Mouse (Mus musculus) mature B cell (primary cell): ENCODE results near the gene Spop.

Experiments
- in situ Hi-C: fragments of 300-500 bp; cut with MboI; formaldehyde crosslinking; loops from 2 replicates; pipeline ENCODE4 v1.14.3; 2019

Gene Spop

DNA sequence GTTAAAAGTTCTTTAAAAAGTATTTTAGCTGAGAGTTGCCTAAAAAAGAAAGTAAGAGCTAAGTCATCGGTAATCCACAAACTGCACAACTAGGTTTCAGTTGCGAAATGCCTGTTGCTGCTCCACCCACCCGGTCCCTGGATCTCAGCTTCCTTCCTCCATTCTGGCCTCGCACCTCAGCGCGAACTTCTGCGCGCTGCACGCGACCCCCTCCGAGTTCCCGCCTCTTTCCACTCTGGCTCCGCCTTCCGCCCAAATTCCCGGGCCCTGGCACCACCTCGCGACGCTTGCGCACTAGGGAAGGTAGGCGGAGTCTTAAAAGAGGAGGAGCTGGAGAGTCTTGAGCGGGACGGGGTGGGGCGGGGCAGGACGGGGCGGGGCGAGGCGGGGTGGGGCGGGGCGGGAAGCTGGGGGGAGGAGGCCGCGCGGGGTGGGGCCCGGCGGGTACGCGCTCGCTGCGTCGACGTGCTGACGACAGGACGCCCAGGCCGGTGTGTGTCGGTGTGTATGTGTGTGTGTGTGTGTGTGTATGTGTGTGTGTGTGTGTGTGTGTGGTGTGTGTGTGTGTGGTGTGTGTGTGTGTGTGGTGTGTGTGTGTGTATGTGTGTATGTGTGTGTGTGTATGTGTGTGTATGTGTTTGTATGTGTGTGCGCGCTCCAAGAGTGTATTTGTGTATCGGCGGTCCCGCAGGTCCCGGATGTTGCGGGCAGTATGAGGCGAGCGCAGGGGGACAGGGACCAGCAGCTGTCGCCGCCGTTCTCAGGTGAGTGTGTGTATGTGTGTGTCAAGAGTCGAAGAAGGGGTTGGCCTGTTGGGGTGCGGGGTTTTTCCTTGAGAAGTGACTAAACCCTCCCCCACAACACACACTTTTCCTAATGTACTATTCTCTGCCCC lies at the start of gene Spop:
Gene Spop (plus strand): TSS at position 440 of the 895 bp plus-strand sequence.
- in situ Hi-C loops = no loop called here

DNA sequence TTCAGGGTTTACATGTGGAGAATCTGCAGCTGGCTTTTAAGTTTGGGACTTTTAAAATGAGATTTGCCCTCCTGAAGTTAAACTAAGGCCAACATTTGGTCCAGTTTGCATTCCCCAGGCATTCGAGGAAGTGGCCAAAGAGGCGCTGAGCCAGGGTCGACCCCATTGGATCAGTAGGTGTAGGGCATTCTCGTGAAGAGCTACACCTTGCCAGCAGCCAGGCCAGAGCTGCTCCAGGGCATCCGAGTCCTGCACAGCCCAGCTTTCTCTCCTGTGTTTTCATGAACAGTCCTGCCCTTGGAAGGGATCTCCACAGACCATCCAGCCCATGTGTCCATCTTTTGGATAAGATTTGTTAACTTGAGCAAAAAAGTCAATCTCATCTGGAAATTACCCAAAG lies 49.5 kb upstream of the Spop start:
- in situ Hi-C loops = no loop called here

DNA sequence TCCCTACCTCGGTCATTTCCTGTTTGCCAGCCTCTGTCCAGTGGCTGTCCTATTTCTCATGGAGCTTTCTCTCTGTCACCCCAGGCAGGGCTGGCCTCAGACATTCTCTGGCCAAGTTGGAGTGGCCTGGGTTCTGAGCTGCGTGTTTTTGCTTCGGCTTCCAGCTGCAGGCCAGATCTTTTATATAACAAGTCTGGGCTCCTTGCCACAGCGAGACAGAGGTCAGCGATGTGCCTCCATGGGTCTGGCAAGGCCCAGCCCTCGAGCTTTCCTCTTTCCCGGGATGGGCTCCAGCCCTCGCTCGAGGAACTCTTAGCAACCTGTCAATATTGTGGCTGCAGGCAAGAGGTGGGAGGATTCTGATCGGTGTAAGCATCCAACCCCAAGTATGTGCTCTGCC lies 48.3 kb upstream of the Spop start:
- in situ Hi-C loops = no loop called here

DNA sequence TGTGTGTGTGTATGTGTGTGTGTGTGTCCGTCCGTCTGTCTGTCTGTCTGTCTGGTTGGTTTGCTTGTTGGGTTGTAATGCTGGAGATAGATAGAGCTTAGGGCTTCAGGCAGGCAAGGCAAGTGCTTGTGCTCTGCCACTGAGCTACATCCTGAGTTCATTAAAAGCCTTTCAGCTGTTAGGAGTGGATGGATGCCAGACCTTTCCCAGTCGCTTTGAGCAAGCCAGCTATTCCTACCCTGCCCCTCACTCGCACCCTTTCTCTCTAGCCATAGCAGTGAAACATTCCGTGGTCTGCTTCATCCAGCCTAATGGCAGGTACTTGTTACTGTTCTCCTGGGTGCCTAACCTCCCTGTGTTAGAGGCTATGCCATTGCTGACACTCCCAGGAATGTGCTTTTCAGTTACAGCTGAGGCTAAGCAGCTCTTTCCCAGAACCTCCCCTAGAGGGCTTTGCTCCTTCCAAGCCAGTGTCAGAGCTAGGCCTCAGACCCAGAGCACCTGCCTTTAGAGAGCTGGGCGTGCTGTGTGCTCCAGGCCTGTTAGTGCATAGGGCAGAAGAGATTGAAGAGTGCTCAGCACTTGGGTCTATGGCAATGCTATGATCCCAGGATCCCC lies 47.5 kb upstream of the Spop start:
- in situ Hi-C loops = no loop called here

DNA sequence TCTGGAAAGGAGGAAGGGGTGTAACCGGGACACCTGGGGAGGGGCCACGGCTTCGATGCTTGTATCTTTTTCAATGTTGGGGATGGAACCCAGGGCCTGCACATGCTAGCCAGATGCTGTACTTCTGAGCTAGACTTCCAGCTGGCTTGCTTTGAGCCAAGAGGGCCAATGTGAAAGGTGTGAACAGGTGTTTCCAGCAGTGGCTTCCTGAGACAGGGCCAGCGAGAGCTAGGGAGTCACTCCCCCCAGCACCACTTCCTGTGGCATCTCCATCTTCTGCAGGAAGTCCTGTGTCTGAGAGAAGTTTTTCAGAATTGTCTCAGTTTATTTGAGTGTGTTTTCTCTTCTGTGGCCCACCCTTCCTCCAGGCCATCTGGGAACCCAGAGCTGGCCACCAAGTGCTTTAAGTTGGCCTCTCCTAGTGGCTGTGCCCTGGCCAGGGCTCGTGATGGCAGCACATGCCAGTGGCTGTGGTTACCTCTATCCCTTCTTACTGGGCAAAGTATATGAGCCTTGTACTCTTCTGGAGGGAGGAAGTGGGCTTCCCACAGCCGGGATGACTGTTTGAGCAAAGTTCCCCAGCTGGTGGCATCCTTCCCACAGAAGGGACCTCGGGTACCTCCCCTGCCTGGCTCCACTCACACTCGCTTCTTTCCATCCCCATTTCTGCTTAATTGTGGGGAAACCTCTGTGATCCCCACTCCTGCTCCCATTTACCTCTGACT lies 46.7 kb upstream of the Spop start:
- in situ Hi-C loops = no loop called here

DNA sequence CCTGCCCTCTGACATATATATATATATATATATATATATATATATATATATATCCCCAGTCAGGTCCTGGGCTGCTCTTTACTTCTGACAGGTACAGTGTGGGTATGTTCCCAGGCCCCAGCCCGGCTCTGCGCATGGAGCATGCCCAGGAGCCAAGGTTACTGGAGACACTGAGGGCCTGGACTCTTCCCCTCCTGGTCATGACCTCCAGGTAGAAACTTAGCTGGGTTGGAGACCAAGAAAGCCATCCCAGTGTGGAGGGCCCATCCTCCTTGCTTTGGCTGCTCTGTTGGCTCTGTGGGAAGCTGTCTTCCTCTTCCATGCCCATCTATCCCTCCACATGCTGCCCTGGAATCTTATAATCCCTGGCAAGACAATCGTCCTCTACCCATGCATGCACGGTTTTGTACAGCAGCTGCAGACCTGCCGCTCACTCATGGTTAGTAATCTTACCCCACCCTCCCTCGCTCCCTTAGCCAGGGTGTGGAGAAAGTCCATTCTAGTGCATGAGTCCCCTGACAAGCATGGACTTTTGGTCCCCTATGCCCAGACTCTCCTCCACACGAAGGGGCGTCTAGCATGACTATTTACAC lies 45.6 kb upstream of the Spop start:
- in situ Hi-C loops = no loop called here

DNA sequence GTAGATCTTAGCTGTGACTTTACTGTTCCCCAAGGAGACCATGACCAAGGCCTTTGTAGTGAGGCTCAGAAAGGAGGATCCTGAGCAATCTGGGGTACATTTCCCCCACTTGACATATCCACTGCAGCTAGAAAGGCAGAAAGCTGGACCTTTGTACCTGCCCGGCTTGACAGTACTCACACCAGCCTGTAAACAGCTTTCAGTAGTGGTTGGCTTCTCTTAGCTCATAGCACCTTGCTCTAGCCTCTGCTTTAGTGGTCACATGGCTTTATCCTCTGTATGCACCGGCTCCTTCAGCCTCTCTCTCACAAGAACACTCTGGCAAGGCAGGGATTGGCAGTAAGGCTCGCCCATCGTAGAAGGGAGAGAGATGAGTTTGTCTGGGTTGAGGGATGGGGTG lies 45.0 kb upstream of the Spop start:
- in situ Hi-C loops = no loop called here

DNA sequence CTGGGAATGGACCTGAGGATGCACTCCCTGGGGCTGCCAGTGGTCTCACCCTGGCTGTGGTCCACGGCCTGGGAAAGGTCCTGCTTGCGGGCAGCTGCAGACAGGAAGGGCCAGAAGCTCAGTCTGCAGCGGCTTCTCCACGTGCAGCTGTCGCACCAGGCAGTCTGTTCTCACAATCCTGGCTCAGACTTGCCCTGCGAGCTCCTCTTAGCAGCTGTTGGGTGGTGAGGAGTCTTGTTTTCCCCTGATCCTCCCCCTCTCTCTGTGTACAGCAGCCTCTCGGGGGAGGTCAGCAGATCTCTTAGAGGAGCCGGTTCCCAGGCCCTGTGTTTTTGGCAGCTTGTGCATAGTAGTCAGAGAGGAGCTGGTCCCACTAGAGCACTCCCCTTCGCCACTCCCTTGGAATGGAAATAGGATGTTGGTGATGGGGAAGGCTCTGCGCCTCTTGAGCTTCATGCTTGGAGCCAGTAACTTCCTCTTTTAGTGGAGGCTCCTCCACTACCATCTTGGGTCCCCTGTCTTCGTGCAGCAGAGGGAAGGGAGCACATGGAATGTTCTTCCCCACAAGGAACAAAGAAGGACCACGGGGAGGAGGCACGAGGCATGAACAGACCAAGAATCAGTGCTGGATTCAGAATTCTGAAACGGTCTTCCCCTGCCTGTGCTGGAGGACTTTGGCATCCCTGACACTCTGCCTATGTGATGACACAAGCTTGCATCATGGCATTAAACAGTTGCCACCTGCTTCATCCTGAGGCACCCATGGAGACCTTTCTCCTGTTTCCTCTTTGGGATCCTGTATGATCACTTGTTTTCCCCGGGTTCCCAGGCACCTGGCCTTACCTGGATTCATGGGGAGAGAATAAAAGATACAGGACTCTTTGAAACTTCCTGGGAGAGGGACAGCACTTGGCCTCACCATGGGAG lies 43.7 kb upstream of the Spop start:
- in situ Hi-C loops = no loop called here

DNA sequence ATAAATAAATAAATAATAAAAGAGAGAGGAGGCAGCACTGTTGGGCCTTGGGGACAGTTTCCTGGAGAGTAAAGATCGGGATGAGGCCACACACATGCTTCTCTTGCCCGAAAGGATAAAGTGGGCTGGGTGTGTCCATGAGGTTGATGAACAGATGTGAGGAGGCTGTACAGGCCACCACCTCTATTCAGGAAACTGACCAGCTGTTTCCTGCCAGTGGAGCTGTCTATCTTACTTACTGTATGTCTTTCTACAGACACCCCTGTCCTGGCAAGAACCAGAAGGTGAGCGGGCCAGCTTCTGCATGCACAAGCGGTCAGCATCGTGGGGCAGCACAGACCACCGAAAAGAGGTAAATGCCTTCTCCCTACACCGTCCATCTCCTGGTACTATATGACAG lies 42.7 kb upstream of the Spop start:
- in situ Hi-C loops = no loop called here

DNA sequence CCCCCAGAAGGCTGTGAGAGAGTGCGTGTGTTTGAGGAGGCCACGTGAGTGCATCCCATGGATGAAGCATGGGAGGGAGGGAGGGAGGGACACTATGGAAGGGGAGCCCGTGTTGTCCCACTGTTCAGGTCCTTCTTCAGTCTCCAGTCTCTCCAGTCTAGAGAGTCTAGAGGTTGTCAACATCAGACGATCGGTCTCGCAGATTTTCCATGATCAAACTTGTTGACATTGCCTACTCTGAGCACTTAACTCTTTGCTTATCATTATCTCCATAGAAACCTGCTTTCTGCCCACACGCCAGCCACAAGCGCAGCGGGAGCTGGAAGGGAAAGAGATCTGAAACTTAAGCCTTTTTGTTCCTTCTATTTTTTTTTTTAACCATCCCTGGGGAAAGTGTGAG lies 35.0 kb upstream of the Spop start:
- in situ Hi-C loops = no loop called here

DNA sequence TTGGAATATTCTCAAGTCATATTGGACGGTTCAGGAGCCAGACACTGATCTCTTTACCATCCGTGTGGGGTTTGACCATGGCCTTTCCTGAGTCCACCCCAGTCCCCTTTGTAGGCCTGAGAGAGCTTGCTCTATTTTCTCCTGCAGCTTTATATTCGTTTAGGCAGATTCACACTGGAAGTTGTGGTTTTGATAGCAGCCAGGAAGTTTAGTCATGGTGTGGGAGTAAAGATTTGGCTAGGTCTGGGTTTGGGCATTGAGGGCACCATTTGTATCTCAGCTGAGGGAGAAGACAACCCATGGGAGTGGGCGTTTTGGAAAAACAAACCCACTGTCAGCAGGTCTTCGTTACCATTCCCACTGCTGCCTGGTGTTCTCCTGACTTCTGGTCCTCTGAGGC lies 34.3 kb upstream of the Spop start:
- in situ Hi-C loops = no loop called here

DNA sequence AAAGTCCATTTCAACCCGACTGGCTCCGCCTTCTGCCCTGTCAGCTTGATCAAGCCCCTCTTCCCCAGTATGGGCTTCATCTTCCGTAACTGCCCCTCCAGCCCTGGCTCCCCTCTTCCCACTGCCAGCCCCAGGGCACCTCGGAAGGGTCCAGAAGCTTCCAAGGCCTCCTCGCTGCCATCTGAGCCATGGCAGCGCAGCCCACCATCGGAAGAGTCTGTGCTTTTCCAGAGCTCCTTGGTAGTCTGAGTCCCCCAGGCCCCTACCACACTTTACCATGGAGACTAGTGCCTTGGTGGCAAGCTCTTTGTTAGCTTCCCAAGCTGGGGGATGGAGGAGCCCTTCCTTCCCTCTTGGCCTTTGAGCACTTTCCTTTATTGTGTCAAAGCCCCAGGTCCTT lies 33.2 kb upstream of the Spop start:
- in situ Hi-C loops = no loop called here

DNA sequence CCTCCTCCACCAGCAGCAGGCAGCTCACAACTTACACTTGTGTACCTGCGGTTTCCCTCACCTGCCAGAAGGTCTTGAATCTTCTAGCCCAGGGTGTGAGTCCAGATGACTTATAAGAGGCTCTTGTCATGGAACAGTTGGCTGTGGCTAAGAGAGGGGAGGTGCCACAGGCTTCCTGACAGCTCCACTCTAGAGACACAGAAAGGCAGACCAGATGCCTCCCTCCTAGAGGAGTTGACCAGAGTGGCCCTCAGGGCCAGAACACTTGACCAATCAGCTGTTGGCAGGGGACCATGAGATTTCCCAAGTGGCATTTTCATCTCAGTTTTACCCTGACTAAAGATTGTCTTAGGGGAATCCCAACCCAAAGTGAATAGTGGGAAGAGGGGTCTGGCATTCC lies 32.7 kb upstream of the Spop start:
- in situ Hi-C loops = no loop called here

DNA sequence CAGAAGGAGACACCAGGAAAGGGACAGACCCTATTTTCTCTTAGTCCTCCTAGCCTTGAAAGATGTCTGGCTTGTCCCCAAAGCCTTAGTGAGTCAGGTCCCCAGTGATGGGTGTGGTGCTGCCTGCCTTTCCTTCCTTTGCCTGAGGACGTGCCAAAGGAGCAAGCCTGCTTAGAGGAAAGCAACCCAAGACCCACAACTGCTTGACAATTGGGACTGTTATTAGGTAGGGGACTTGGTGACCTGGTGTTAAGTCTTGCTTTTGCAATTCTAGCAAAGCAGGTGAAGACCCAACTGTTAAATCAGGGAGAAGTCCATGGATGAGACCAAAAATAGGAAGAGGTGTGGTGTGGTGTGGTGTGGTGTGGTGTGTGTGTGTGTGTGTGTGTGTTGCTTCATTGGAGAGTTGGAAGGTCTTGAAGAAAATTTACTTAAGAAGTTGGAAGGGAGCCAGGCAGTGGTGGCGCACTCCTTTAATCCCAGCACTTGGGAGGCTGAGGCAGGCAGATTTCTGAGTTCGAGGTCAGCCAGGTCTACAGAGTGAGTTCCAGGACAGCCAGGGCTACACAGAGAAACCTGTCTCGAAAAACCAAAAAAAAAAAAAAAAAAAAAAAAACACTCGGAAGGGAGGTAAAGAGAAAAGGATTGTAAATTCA lies 30.4 kb upstream of the Spop start:
- in situ Hi-C loops = no loop called here

DNA sequence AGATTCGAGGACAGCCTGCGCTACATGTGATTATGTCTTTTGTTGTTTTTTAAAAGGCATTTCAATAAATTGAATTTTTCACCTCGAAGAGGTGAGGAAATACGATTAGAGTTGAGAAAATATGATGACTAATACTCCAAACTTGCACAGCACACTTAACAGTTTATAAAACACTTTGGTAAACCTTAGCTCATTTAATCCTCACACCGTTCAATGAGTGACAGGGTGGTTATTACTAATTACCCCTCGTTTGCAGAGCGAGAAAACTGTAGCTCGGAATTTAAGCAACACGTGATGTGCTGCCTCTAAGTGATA lies 29.9 kb upstream of the Spop start:
- in situ Hi-C loops = no loop called here

DNA sequence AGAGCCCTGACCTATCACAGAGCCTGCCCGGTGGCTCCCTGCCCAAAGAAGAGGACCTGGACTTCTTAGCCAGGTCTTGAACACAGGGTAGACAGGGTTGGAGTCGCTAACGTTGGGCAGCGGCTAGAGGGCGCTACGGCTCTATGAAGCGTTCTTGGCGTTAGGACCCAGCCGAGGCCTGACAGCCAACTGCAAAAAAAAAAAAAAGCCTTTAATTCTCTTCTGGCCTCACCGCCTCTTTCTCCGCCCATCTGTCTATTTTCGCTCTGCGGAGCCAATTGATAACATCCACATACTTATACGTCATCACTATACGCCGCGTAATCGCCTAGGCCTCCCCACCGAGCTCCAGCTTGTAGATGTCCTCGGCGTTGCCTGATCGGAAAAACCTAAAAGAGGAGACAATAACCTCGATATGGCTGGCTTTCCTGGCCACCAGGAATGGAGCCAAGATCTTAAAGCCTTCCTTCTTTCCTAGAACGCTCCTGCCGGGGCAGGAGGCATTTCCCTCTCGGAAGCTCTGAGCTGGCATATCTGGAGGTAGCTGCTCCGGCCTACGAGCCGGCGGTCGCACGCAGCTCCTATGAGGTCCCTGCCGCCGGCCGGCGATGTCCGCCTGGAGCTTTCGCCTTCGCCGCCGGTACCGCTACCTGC lies 29.4 kb upstream of the Spop start, which contains the start of gene Slc35b1:
Gene Slc35b1 (plus strand): TSS at position 374 of the 654 bp plus-strand sequence.
- in situ Hi-C loops = no loop called here

DNA sequence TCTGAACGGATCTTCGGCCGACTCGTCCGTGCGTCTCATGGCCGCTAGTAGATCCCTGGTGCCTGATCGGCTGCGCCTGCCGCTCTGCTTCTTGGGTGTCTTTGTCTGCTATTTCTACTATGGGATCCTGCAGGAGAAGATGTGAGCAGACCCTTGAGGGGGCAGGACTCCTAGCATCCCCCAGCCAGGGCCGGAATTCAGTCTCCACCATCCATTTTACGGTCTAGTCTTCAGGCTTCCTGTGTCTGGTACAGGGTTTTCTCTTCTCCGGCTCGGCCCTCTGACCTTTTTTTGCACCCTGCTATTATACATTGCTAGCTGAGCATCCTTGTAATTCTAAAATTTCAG lies 28.9 kb upstream of the Spop start:
- in situ Hi-C loops = no loop called here

DNA sequence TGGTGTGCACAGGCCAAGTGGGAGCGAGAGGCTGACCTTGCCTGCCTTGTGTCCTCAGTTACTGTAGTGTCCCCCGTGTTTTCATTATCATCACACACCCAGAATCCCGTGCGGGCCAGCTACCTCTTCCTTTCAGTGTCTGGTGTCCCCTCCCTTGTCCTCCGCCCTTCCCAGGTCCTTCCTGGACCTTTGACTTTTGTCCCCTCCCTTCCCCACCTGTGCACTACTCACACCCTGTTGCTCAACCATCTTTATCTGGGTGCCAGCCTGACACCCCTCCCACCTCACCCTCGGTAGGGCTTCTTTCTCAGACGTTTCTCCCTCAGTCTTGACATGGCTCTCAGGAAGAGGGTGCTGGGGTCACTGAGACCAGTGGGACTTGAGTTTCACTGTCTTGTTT lies 26.5 kb upstream of the Spop start:
- in situ Hi-C loops = no loop called here

DNA sequence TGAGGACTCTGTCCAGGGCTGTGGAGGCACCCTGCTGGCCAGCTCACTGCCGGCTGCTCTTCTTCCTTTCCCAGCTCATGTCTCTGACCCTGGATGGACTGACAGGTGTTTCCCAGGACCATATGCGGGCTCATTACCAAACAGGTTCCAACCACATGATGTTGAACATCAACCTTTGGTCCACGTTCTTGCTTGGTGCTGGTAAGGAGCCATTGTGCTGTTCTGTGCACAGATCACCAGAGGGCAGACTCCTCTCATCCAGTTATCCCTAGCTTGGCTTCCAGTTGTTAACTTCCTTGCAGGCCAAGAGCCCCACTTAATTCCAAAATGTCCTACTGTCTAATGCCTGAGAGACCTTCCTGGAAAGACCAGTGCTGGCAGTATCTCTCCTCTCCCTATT lies 24.9 kb upstream of the Spop start:
- in situ Hi-C loops = no loop called here

DNA sequence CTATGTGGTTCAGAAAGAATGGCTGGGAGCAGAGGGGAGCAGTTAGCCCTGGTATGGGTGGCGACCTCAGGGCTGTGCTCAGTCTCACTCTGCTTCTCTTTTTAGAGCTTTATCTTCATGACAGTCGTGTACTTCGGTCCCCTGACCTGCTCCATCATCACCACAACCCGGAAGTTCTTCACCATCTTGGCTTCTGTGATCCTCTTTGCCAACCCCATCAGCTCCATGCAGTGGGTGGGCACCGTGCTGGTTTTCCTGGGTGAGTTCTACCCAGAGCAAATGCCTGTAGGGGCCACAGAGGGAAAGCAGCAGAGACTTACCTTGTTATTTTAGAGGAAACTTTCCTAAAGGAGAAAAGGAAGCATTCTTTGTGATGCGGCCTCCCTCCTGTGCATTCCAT lies 23.5 kb upstream of the Spop start:
- in situ Hi-C loops = no loop called here

DNA sequence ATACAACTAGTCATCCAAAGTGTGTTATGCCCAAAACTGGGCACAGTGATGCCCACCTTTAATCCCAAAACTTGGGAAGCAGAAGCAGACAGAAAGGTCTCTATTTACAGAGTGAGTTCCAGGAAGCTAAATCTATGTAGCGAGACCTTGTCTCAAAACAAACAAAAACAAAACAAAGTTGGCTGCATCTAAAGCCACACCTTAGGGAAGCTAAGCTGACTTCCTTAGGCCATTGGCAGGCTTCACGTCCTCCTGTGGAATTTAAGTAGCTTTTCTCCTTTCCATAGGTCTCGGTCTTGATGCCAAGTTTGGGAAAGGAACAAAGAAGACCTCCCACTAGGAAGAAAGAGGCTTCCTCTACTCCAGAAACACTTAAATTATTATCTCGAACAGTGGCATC lies 22.7 kb upstream of the Spop start:
- in situ Hi-C loops = no loop called here
